Mouse (Mus musculus): ENCODE measurements around the gene Cdc42ep1. TPM values are rescaled to one million over a fixed set of nuclear protein-coding genes. Genes with fewer than 3 reads are reported as not detected.

Cdc42ep1 gene
- 21.1 and 33.4 TPM in 2 replicates for polyA plus RNA-seq (2021; fragmentation: Nextera tagmentation)
- long read RNA-seq, experiment 1, transcript Cdc42ep1-201 (3 exons, 2,560 nt): major isoform, 18 of 26 reads
- long read RNA-seq, experiment 1, partial matches to known transcripts: 8 of 26 reads
- long read RNA-seq, experiment 1, other reads (novel, unspliced or antisense): 0 of 26 reads
- long read RNA-seq, experiment 2, transcript Cdc42ep1-201 (3 exons, 2,560 nt): major isoform, 119 of 131 reads
- long read RNA-seq, experiment 2, partial matches to known transcripts: 9 of 131 reads
- long read RNA-seq, experiment 2, other reads (novel, unspliced or antisense): 3 of 131 reads

DNA sequence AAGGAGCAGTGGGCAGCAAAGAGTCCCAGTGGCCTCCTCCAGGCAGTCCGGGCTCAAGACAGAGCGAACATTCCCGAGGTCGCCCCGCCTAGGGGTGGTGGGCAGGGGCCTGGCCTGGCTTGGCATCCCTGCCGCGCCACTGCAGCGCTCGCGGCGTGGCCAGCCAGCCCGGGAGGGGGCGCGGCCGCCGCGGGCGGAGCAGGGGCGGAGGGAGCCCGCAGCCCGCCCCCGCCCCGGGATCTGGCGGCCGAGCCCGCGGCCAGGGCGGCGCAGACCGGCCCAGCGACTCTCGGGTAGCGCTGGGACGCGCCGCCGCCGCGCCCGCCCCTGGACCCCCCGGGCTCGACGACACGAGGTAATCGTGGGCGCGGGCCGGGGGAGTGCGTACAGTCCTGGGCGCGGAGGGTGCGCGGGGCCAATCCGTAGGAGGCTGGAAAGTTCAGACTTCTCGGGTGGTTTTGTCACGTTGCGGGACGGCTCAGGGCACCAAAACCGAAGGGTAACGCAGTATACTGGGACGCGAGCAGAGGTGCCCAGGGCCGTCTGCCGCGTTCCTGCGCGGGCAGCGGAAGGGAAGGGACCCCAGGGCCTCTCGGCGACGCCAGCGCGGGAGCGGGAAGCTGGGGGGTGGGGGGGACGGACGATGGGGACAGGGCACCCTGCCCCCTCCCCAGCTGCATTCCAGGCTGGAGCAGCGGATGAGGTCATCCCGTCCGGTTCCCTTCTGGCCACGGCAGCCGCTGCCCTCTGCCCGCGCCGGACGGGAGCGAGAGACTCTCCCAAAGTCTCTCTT lies at the start of gene Cdc42ep1:
TSS of gene Cdc42ep1 (plus strand) at position 254 of the 793 bp plus-strand sequence.

DNA sequence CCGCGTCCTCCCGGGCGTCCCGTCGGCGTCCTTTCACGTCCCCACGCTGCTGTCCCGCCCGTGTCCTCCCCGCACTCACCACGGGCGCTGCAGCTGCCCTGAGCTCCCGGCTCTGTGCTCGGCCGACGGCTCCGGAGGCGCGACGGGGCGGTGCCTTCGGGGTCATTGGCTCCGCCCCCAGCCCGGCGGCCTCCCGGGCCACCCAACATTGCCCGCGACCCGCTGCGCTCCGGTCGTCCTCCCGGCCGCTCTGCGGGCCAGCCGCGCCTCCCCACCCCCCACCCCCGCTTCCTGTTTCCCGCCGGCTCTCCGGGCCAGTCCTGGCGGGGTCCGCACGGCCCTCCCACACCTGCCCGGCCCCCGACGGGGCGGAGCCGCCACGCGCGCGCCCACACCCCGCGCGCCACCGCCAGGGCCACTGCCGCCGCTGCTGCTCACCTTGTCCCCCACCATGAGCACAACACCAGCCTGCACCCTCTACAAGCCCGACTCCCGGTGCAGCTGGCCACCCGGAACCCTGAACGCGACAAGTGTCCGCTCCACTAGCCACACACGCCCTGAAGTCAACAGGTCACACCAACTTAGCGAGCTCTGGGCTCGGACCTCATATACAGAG lies 39.5 kb upstream of the Cdc42ep1 start, which contains the start of gene Card10:
TSS of gene Card10 (minus strand) at position 267 of the 616 bp plus-strand sequence.

DNA sequence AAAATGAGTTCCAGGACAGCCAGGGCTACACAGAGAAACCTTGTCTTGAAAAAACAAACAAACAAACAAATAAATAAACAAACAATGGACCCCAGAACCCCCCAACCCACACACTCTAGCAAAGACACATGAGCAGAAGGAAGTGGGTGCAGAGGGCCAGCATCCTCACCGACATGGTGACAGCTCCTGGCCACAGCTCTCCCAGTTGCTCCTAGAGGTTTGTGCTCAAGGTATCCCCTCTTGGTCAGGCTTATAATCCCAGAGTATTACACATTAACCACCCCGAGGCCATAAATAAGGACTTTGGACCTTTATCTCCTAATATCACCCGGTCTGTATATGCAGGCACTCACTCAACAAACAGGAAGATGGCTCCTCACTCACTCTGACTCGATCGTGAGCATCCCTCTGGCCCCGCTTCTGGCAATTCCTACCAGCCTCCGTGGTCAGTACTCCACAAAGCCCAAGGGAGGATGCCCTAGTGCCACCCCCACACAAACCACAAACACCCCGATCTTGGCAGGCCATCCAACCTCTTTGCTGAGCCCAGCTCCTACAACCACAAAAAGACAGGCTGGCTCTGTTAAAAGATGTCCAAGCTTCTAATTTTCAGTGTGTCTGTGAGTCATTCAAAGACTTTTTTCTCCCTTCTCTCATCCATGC lies 13.0 kb downstream of the Cdc42ep1 start, which contains the start of gene Lgals2:
TSS of gene Lgals2 (minus strand) at position 227 of the 663 bp plus-strand sequence.

DNA sequence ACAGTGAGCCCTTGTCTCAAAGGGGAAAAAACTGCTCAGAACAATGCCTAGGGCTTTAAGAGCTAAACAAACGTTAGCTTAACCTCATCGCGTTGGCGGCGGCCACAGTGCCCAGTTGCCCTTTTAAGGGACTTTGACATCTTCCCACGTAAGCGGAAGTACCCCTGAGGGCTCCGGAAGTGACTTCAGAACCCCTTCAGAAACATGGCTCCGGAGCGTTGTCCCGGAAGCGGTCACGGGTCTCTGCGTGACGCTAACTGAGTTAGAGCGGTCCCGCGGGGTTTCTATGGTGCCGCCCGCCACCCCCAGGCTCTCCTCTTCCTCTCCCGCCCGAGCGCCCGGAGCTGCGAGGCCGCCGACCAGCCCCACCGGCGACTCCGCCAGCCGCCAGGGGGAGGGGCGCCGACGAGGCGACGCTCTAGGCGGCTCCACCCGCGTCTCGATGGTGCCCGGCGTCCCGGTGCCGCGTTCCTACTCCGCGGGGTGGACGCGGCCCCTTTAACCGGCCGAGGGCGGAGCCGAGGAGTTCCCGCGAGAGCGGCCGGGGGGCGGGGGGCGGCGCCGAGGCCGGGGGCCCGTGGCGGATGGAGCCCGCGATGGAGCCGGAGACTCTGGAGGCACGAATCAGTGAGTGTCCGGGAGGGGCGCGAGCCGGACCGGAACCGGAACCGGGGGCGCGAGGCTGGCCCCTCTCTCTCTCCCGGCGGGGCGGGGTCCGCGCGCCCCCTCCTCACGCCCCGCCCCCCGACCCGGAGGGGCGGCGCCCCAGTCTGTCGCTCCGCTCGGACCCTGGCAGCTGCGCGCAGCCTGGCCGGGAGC lies 34.8 kb downstream of the Cdc42ep1 start, which contains the start of gene Gga1:
TSS of gene Gga1 (plus strand) at position 200 of the 819 bp plus-strand sequence.

DNA sequence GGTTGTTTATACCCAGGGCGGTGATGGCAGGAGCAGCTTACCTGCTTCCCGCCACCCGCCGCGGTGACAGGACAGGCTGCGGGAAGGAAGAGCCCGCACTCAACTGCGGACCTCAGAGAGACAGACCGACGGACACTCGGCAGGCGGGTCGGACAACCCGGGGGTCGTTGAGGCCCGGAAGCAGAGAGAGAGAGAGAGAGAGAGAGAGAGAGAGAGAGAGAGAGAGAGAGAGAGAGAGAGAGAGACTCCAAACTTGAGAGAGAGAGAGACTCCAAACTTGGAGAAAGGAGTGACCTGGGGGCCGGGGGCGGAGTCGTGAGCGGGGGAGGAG lies 57.0 kb downstream of the Cdc42ep1 start, which contains the start of gene Gm49510:
TSS of gene Gm49510 (plus strand) at position 259 of the 331 bp plus-strand sequence.

DNA sequence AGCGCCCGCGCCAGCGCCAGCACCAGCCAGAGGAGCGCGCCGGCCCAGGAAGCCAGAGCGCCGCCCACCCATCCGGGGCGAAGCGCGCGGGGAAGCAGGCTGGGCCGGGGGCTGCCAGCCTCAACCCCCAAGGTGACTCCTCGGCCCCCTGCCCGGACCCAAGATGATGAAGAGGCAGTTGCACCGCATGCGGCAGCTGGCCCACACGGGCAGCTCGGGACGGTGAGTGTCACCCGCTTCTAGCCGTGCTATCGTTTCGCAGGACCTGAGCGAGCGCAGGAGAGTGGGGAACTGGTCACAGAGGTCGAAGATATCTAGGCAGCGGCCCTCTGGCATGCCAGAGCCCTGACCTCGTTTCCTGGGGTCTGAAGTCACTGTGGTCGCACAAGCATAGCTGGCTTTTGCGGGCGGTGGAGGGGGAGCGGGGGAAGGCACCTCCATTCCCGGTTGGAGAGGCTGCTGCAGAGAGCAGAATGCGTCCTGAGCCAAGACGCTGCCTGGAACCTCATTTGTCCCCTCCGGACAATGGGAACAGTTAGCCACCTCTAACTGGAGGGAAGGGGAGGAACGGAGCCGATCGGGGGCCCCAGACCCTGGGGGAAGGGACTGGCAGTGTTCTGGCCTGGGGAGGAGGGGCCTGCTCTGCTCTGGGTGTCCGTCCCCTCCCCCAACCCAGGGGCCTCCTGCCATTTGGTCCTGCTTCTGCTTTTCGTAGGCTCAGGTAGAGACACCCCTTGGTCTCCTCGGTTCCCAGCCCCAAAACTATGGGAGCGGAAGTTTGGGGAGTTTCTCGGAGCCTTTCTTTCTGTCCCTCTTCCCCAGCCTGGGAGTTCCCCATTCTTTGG lies 57.5 kb downstream of the Cdc42ep1 start, which contains the start of gene Sh3bp1:
TSS of gene Sh3bp1 (plus strand) at position 29 of the 845 bp plus-strand sequence.

Small RNAs within 50 kb of the gene (microRNA-seq; reads per million reads assigned to microRNA genes)
- gene Mir6955: 1.3 reads per million

Other genes starting within 250 kb of the Cdc42ep1 start
- 4.9 and 6.6 TPM in 2 replicates for gene Cyth4, start 245.6 kb upstream of the Cdc42ep1 start, polyA plus RNA-seq (2021; fragmentation: Nextera tagmentation)
- 11.8 and 14.8 TPM in 2 replicates for gene Elfn2, start 123.9 kb upstream of the Cdc42ep1 start, polyA plus RNA-seq (2021; fragmentation: Nextera tagmentation)
- 2.3 and 2.4 TPM in 2 replicates for gene Mfng, start 69.1 kb upstream of the Cdc42ep1 start, polyA plus RNA-seq (2021; fragmentation: Nextera tagmentation)
- 0.82 and 0.97 TPM in 2 replicates for gene Card10, start 39.6 kb upstream of the Cdc42ep1 start, polyA plus RNA-seq (2021; fragmentation: Nextera tagmentation)
- 0.28 and 0.63 TPM in 2 replicates for gene Lgals2, start 12.9 kb downstream of the Cdc42ep1 start, polyA plus RNA-seq (2021; fragmentation: Nextera tagmentation)
- 6.6 and 7.5 TPM in 2 replicates for gene Gga1, start 34.6 kb downstream of the Cdc42ep1 start, polyA plus RNA-seq (2021; fragmentation: Nextera tagmentation)
- gene Gm49510, start 57.0 kb downstream of the Cdc42ep1 start, polyA plus RNA-seq (2021; fragmentation: Nextera tagmentation): 0.13 and 0.19 TPM in 2 replicates
- gene Sh3bp1, start 57.1 kb downstream of the Cdc42ep1 start, polyA plus RNA-seq (2021; fragmentation: Nextera tagmentation): 2.8 and 4.3 TPM in 2 replicates
- 117 and 170 TPM in 2 replicates for gene Pdxp, start 71.3 kb downstream of the Cdc42ep1 start, polyA plus RNA-seq (2021; fragmentation: Nextera tagmentation)
- gene Lgals1, start 84.1 kb downstream of the Cdc42ep1 start, polyA plus RNA-seq (2021; fragmentation: Nextera tagmentation): 98.4 and 125 TPM in 2 replicates
- gene Nol12, start 92.3 kb downstream of the Cdc42ep1 start, polyA plus RNA-seq (2021; fragmentation: Nextera tagmentation): 43.1 and 48.4 TPM in 2 replicates
- 4.4 and 5.7 TPM in 2 replicates for gene Triobp, start 105.1 kb downstream of the Cdc42ep1 start, polyA plus RNA-seq (2021; fragmentation: Nextera tagmentation)
- 65.5 and 70.9 TPM in 2 replicates for gene H1f0, start 185.8 kb downstream of the Cdc42ep1 start, polyA plus RNA-seq (2021; fragmentation: Nextera tagmentation)
- 0.23 TPM in 2 replicates for gene Galr3, start 199.3 kb downstream of the Cdc42ep1 start, polyA plus RNA-seq (2021; fragmentation: Nextera tagmentation)
- gene Ankrd54, start 220.3 kb downstream of the Cdc42ep1 start, polyA plus RNA-seq (2021; fragmentation: Nextera tagmentation): 28.0 and 29.8 TPM in 2 replicates
- gene Eif3l, start 232.6 kb downstream of the Cdc42ep1 start, polyA plus RNA-seq (2021; fragmentation: Nextera tagmentation): 100 and 106 TPM in 2 replicates

Measured in layer of hippocampus, adult 6 months (tissue).